Mouse (Mus musculus): Measurements from ENCODE around the gene Dach1.

Gene Dach1

GRCm38 (mm10) chr14:98169421-98170076, at the start of gene Dach1:
Gene Dach1 (minus strand): TSS chr14:98169765.
- in situ Hi-C loops (cut with MboI, MseI): no loop called here

DNA sequence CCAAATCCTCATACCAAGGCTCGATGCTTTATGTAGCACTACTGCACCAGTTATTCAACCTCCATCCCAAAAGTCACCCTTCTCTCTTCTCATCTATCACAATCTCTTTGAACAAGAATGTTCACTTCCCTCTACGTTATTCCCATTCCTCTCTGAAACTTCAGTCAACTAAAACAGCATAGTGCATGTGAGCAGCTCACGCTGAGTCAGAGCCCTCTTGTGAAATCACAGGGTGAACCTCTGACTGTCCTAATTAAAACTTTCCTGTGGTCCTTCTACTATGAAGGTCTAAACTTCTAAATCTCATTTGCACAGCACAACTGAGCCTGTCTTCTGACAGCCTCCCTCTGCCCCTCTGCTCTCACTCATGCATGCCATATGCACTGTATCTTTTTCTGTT, 30.5 kb upstream of the Dach1 start:
- in situ Hi-C loops (cut with MboI, MseI): no loop called here

DNA sequence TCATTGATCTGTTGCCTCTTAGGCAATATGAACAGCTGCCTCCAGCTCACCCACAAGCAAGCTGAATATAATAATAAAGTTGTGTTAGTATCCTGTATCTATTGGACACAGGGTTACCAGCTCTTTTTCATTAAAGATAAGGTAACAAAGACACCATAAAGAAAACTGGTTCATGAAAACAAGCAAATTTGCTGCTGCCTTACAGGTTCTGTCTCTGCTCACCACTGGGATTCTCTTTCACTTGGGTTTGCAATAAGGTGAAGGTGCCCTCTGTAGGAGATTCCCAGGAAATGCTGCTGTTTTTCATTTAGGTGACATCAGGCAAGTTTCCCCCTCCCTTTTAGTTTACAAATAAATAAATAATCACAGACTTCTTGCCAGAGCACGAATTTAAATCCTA, 12.0 kb upstream of the Dach1 start:
- in situ Hi-C loops (cut with MboI, MseI): no loop called here

- in situ Hi-C loops (cut with MboI, MseI): no loop called here
These were observed 4.3 kb upstream of the Dach1 start for GRCm38 (mm10) chr14:98173831-98174230.

DNA sequence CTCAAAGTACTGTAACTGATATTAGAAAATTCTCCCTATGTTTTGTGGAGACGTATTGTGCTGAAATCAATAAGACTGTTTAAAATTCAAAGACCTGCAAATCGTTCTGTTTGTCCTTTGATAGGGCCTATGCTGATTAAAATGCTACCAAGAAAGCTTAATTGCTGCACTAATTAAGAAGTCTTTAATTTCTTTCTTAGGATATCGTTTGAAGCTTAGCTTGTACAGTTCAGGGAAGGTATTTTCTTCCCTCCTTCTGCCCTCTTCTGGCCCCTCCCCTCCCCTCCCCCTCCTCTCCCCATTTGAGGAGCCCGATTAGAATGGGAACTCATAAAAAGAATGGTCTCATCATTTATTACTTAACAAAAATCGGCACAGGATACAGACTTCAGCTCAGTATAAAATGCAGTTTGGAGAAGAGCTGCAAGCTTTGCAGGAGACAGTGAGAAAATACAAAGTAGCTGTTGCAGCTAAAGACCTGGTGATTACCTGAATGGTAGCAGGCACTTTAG, 2.9 kb upstream of the Dach1 start:
- in situ Hi-C loops (cut with MboI, MseI): no loop called here

- in situ Hi-C loops (cut with MboI, MseI): no loop called here
These were observed 2.3 kb upstream of the Dach1 start for GRCm38 (mm10) chr14:98171861-98172260.

- in situ Hi-C loops (cut with MboI, MseI): no loop called here
These were observed 610 bp downstream of the Dach1 start for GRCm38 (mm10) chr14:98168908-98169401.

DNA sequence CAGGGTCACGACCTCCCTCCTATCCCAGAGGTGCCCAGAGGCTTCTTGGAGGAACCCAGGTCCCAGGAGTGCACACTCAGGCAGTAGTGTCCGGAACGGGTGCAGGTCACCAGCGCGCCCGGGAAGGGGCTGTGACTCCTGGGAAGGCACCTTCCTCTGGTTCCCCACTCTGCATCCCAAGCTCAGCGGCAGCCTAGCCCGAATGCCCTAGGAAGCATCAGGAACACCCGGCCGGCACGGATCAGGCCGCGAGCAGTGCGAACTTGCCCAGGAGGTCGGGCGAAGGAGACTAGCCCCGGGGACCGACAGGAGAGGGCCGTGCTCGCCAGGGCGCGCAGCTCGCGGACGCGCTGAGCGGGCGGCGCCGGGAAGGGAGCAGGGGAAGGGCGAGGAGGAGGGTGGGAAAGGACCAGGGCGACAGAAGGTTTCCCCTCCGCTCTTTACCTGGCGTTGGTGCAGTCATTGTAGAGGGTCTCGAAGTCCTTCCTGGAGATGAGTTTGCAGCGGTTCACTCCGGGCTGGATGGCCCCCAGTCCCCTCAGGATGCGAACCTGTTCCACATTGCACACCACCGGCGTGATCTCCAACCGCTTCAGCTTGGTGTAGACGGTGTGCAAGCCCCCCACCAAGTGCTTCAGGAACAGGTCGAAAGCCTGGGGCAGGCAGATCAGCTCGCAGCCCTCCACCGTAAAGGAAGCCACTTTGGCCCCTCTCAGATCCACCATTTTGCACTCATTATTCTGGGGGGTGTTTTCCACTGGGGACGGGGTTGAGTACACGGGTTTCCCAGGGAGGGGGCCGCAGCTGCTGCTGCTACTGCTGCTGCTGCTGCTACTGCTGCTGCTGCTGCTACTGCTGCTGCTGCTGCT, 1.3 kb downstream of the Dach1 start:
- in situ Hi-C loops (cut with MboI, MseI): no loop called here

GRCm38 (mm10) chr14:98167186-98168038, 2.2 kb downstream of the Dach1 start:
- in situ Hi-C loops (cut with MboI, MseI): no loop called here

DNA sequence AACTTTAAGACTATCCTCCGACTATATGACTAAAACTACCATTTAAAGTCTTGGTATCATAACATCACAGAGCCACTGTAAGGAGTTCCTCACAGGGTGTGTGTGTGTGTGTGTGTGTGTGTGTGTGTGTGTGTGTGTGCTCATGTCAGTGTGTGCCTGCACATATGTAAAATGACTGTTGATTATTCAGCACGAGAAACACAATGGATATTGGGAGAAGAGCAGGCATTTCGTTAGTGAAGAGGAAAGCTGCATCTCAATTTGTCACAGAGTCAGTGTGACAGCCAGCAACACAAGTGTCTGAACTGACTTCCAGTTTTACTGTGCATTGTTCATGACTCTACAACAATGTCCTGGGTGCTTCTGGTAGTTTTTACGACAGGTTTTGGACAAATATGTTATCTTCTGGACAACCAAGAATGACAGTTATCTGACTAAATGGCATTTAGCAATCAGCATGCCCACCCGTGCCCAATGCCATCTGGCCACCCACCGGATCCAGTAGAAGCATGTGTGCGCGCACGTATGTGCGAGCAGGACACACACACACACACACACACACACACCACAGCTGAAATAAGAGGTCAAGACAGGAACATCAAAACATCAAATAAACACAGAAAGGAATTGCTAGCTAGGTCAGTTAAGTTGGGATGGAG, 3.1 kb downstream of the Dach1 start:
- in situ Hi-C loops (cut with MboI, MseI): no loop called here

DNA sequence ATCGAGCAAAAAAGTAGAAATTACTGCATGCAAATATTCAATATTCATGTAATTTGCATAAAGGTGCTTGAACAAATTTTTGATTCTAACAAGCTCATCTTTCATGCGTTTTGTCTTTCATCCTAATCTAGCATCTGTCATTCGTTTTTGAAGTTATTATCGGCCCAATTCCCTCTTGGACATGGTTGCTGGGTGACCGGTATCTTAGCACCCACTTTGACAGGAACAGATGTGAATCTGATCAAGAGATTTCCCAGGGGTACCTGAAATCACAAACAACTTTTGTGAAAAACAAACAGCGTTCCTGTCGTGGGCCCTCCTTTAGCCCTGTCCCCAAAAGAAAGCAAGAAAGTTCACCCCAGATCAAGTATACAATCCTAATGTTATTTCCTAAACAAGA, 12.8 kb downstream of the Dach1 start:
- in situ Hi-C loops (cut with MboI, MseI): no loop called here

DNA sequence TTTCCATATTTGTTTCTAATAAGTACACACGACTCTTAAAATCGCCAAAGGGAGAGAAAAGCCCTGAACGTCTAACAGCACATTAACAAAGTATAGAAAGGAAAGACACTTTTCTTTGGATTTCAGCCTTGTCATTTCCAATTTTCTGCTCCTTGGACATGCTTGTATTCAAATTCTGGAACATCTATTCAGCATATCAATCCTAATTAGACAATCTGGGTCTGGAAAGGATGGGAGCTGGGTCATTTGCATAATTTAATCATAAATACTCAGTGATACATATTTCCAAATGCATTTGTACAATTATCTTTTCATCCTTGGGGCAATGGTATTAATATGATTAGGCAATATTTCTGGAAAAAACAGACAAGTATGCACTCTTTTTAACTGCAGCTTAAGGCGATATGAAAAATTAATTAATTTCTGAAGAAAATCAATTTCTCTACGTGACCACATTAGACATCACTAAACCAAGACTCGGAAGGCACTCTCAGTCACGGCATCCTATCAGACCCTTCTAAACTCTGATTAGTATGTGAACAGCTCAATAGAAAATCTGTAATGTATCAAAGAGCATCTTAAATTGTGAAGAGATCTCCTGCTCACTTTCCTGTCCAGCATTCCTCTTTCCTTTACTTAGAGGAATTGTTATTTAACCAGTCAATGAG, 13.7 kb downstream of the Dach1 start:
- in situ Hi-C loops (cut with MboI, MseI): no loop called here

GRCm38 (mm10) chr14:98154832-98155422, 14.6 kb downstream of the Dach1 start:
- in situ Hi-C loops (cut with MboI, MseI): no loop called here

DNA sequence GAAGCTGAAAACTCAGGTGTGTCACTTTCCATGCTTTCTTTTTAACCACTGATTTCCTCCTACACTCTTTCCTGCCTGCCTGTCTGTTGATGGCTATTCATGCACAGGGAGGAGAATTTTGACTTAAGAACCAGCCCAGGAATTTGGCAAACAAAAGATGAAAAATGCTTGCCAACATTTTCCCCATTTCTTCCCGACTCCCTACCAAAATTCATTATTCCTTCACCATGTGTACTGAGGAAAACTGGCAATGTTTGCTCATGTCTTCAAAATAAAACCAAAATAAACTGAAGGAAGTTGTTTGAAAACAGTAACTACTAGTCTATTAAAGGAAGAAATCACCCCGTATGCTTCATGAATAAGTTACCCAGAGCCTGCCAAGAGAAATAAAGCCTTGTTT, 27.8 kb downstream of the Dach1 start:
- in situ Hi-C loops (cut with MboI, MseI): loop anchor here in 1 of 2 experiments (5.0 kb wide), 1 partner anchor 84 kb away; no protein-coding TSS in a partner anchor

DNA sequence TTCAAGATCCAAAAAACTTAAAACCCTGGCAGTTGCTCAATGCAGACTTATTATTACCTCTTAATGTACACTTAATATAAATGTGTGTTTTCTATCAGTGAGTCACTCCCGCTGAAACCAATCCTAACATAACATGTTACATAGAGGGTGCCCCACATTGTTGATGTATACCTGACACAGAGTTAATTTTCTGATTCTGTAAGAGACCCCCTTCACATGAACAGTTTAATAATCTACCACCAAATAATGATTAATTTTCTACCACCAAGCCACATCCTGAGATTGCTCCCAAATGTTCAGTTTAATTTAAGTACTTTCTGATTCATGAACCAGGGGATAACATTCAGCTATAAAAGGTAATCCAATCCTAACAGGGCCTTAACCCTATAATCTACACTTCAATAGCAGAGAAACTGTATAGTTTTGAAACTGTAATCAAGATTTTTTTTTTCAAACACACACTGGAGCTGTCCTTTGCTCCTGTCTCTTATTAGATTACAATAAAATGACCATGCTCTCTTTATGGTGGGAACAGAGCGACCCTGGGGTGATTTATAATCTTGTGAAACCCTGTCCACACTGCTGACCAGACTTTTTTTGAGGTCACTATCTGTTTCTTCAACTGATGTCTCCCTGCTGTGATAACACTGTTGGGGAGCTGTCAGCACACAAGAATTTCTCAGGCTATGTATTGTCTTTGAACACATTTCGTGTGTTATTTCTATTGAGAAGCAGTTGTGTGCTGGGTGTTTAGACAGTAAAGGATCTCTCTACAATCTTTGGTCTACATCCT, 30.5 kb downstream of the Dach1 start:
- in situ Hi-C loops (cut with MboI, MseI): no loop called here

GRCm38 (mm10) chr14:98134546-98134945, 35.0 kb downstream of the Dach1 start:
- in situ Hi-C loops (cut with MboI, MseI): no loop called here

GRCm38 (mm10) chr14:98123032-98123431, 46.5 kb downstream of the Dach1 start:
- in situ Hi-C loops (cut with MboI, MseI): no loop called here

DNA sequence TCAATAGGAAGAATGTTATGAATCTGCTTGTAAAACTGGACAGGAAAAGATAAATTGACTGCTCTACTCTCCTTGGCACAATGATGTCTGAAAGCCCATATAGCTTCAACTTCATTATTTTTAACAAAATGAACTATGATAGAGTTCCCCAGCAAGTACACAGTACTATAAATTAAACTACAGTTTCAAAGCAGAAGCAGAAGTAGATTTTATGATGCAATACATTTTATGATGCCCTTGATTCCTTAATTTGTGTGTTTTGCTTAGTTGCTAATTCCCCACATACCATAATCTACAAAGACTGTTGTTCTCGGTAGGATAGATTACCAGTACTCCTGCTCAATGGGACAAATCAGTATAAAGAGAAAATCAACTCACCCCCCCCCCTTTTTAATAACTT, 52.9 kb downstream of the Dach1 start:
- in situ Hi-C loops (cut with MboI, MseI): no loop called here

DNA sequence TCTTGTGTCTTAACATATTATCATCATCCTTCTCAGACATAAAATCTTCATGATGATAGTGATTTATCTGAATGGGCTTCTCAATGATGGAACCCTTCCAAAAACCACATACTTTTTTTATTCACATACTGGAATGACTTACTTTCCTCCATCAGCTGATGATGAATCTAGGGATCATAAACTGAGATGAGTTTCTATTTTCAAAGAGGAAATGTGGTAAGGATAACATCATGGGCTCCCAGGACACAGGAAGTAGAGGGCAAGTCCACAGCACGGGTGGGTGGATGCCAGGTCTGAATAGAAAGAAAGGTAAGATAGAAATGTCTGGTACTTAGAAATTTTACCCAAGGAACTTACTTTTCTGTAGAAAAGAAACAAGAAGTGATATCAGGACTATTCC, 56.5 kb downstream of the Dach1 start:
- in situ Hi-C loops (cut with MboI, MseI): no loop called here

Data from T-helper 17 cell (primary cell).